In genomic region chr15:36967381-36968211, GRCm38 (mm10) we compare ENCODE assay signal across 8 mouse cellular contexts. TPM values are rescaled to one million over a fixed set of nuclear protein-coding genes. Genes with fewer than 3 reads are reported as not detected.
DNase-seq lines count a peak whose midpoint lies in the region; ATAC-seq lines count a peak whose summit lies in the region.

No protein-coding gene starts in this region.

- peak overlapping the region; percentile 48 for H3K4me2 ChIP-seq in embryonic facial prominence, embryonic 14.5 days (ENCODE audit: low read depth, low read length)
- H3K4me2 ChIP-seq in intestine, embryonic 15.5 days (replicated peaks) = peak overlapping the region; percentile 44

- H3K9ac ChIP-seq in embryonic facial prominence, embryonic 14.5 days (ENCODE audit: low read depth, low read length) = peak overlapping the region; percentile 40
- H3K9ac ChIP-seq in intestine, embryonic 15.5 days = no peak overlapping the region

- peaks cover 13% of the 10 kb centered on the region for H3K4me1 ChIP-seq in embryonic facial prominence, embryonic 14.5 days (ENCODE audit: control insufficient read depth, insufficient read depth, low read length)
- H3K4me1 ChIP-seq in intestine, embryonic 15.5 days (replicated peaks) = peaks cover 11% of the 10 kb centered on the region

- no peaks in the 10 kb centered on the region for H3K9me3 ChIP-seq in embryonic facial prominence, embryonic 14.5 days (ENCODE audit: control insufficient read depth, low read length)
- no peaks in the 10 kb centered on the region for H3K9me3 ChIP-seq in intestine, embryonic 15.5 days

- H3K36me3 ChIP-seq in embryonic facial prominence, embryonic 14.5 days (ENCODE audit: control insufficient read depth, insufficient read depth, low read length) = no peaks in the 10 kb centered on the region
- H3K36me3 ChIP-seq in intestine, embryonic 15.5 days = no peaks in the 10 kb centered on the region

- H3K27me3 ChIP-seq in embryonic facial prominence, embryonic 14.5 days (replicated peaks; ENCODE audit: control insufficient read depth, insufficient read depth, low read length) = no peaks in the 10 kb centered on the region
- no peaks in the 10 kb centered on the region for H3K27me3 ChIP-seq in intestine, embryonic 15.5 days (replicated peaks)

- peak; percentile 88 for ATAC-seq in embryonic facial prominence, embryonic 14.5 days (ENCODE audit: low read depth)
- ATAC-seq in intestine, embryonic 15.5 days = peak; percentile 69
- ATAC-seq in megakaryocyte, adult 5-6 weeks (ENCODE audit: poor library complexity, severe bottlenecking) = 0 out of 2 replicates have a peak, but pooled peaks have one; percentile 10
- no peak for ATAC-seq in granulocyte monocyte progenitor cell, adult 5-6 weeks (replicated peaks; ENCODE audit: poor library complexity, severe bottlenecking)

- peak; percentile 15 to 33 for DNase-seq in adrenal gland, postnatal 36 days
- DNase-seq in adrenal gland, adult 18-20 months (ENCODE audit: low spot score in 2 of 2) = no peak
- DNase-seq in T-cell, adult 2 months (ENCODE audit: low spot score) = peak; percentile 24
- DNase-seq in embryonic facial prominence, embryonic 14.5 days (ENCODE audit: low spot score) = peak; percentile 90
- peak; percentile 87 for DNase-seq in right cerebral cortex, postnatal 4 days

- WGBS in embryonic facial prominence, embryonic 14.5 days = 22% methylated on average over 24 of the region's 24 CpGs
- 36% methylated on average over 24 of the region's 24 CpGs for WGBS in intestine, embryonic 15.5 days

- peak overlapping the region; percentile 21 for H3K4me3 ChIP-seq in embryonic facial prominence, embryonic 14.5 days (ENCODE audit: low read depth, low read length)
- no peak overlapping the region for H3K4me3 ChIP-seq in intestine, embryonic 15.5 days (replicated peaks)

- H3K27ac ChIP-seq in embryonic facial prominence, embryonic 14.5 days (replicated peaks; ENCODE audit: low read depth, low read length) = peak overlapping the region; percentile 46
- no peak overlapping the region for H3K27ac ChIP-seq in intestine, embryonic 15.5 days

RNA-seq across cellular contexts. Expression of gene Zfp706, which starts 40.0 kb away (rescaled TPM):
- total RNA-seq in adrenal gland, postnatal 36 days (2021) = 100 to 1,000 TPM; 203 to 216 TPM
- 100 to 1,000 TPM; 188 to 240 TPM for total RNA-seq in adrenal gland, adult 18-20 months (2021)
- polyA plus RNA-seq in embryonic facial prominence, embryonic 14.5 days (2014; fragmentation: Nextera tagmentation; extraction: Ambion mirVana) = 379 and 391 TPM in 2 replicates
- polyA plus RNA-seq in intestine, embryonic 15.5 days (2015; fragmentation: Nextera tagmentation; extraction: Ambion mirVana) = 544 and 685 TPM in 2 replicates
- total RNA-seq in megakaryocyte, adult 5-6 weeks (2015) = 291 and 313 TPM in 2 replicates
- 41.3 and 67.5 TPM in 2 replicates for total RNA-seq in megakaryocyte, adult 5-6 weeks (2017)
- 276 TPM in 2 replicates for total RNA-seq in granulocyte monocyte progenitor cell, adult 5-6 weeks (2014; fragmentation: Nextera tagmentation)
- 73.9 and 112 TPM in 2 replicates for total RNA-seq in granulocyte monocyte progenitor cell, adult 5-6 weeks (2017)

Comparison
In these comparisons a context has a peak if more than half of its experiments do, and no peak if none do; other contexts are left out.
1. DNase-seq: peak in adrenal gland, postnatal 36 days (2 of 2), T-cell, adult 2 months (single experiment), embryonic facial prominence, embryonic 14.5 days (single experiment) and right cerebral cortex, postnatal 4 days (single experiment); none in adrenal gland, adult 18-20 months (0 of 2).